8 mouse cellular contexts compared by ENCODE assay signal in the genomic region with DNA sequence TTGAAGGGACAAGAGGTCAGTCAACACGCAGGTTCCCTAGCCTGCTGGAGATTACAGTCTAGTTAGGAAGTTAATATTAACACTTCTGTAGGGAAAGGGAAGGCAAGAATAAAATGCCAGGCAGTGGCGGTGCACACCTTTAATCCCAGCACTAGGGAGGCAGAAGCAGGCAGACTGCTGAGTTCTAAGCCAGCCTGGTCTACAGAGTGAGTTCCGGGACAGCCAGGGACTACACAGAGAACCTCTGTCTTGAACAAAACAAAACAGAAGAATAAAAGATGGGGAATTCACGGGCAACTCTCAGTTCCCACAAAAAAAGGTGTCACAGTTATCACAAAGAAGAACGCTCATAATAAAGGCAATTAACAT. TPM values are rescaled to one million over a fixed set of nuclear protein-coding genes. Genes with fewer than 3 reads are reported as not detected.
DNase-seq lines count a peak whose midpoint lies in the region; ATAC-seq and TF ChIP-seq lines count a peak whose summit lies in the region.

No protein-coding gene starts in this region.

- no peaks in the 10 kb centered on the region for H3K9me3 ChIP-seq in lung, embryonic 15.5 days
- H3K9me3 ChIP-seq in embryonic facial prominence, embryonic 14.5 days (ENCODE audit: control insufficient read depth, low read length), result no peaks in the 10 kb centered on the region
- H3K9me3 ChIP-seq in limb, embryonic 10.5 days (replicated peaks), result no peaks in the 10 kb centered on the region

- no peak for ATAC-seq in lung, embryonic 15.5 days (ENCODE audit: borderline replicate concordance, extremely low read depth, low FRiP score, low TSS enrichment)
- ATAC-seq in embryonic facial prominence, embryonic 14.5 days (ENCODE audit: low read depth), result peak; percentile 30

- peak overlapping the region; percentile 91 for H3K27ac ChIP-seq in lung, embryonic 15.5 days
- peak overlapping the region; percentile 84 for H3K27ac ChIP-seq in embryonic facial prominence, embryonic 14.5 days (replicated peaks; ENCODE audit: low read depth, low read length)
- peak overlapping the region; percentile 98 for H3K27ac ChIP-seq in limb, embryonic 10.5 days
- no peak overlapping the region for H3K27ac ChIP-seq in olfactory bulb, adult 2 months (ENCODE audit: insufficient read depth, low read depth, low read length)

- 25% methylated on average over 5 of the region's 5 CpGs for WGBS in lung, embryonic 15.5 days
- 37% methylated on average over 5 of the region's 5 CpGs for WGBS in embryonic facial prominence, embryonic 14.5 days
- 49% methylated on average over 5 of the region's 5 CpGs for WGBS in limb, embryonic 10.5 days
- 13% methylated on average over 5 of the region's 5 CpGs for WGBS in olfactory bulb, adult 2 months

- DNase-seq in lung, postnatal 4 days, result no peak
- DNase-seq in embryonic facial prominence, embryonic 14.5 days (ENCODE audit: low spot score), result no peak
- no peak for DNase-seq in limb, embryonic 10.5 days (ENCODE audit: low spot score)
- no peak for DNase-seq in gastrocnemius, postnatal 4 days (ENCODE audit: low spot score in 2 of 2)
- DNase-seq in adrenal gland, postnatal 10 days, result no peak
- no peak for DNase-seq in cerebellum, postnatal 4 days (ENCODE audit: low spot score in 2 of 2)

- no peak for TF ChIP-seq CTCF in olfactory bulb, adult 2 months (IDR thresholded peaks at IDR 0.05; ENCODE audit: insufficient read depth, low read depth, low read length)

- H3K36me3 ChIP-seq in lung, embryonic 15.5 days, result peaks cover 4% of the 10 kb centered on the region; the same call in 1 of the 2 replicates
- 0 out of 2 replicates have a peak, but pooled peaks cover 4% of the 10 kb centered on the region for H3K36me3 ChIP-seq in embryonic facial prominence, embryonic 14.5 days (ENCODE audit: control insufficient read depth, insufficient read depth, low read length)
- peaks cover 14% of the 10 kb centered on the region for H3K36me3 ChIP-seq in limb, embryonic 10.5 days

- TF ChIP-seq POLR2A in olfactory bulb, adult 2 months (IDR thresholded peaks at IDR 0.05; ENCODE audit: insufficient read depth, low read depth, low read length), result no peak

- H3K4me3 ChIP-seq in lung, embryonic 15.5 days, result peak overlapping the region; percentile 82
- peak overlapping the region; percentile 95 for H3K4me3 ChIP-seq in embryonic facial prominence, embryonic 14.5 days (ENCODE audit: low read depth, low read length)
- H3K4me3 ChIP-seq in limb, embryonic 10.5 days, result peak overlapping the region; percentile 93
- H3K4me3 ChIP-seq in olfactory bulb, adult 2 months (ENCODE audit: insufficient read depth, low read depth, low read length), result peak overlapping the region; percentile 88

- H3K27me3 ChIP-seq in lung, embryonic 15.5 days, result no peaks in the 10 kb centered on the region
- H3K27me3 ChIP-seq in embryonic facial prominence, embryonic 14.5 days (replicated peaks; ENCODE audit: control insufficient read depth, insufficient read depth, low read length), result no peaks in the 10 kb centered on the region
- H3K27me3 ChIP-seq in limb, embryonic 10.5 days (ENCODE audit: low read depth, poor library complexity, severe bottlenecking), result no peaks in the 10 kb centered on the region

- peak overlapping the region; percentile 68 for H3K4me2 ChIP-seq in lung, embryonic 15.5 days
- peak overlapping the region; percentile 74 for H3K4me2 ChIP-seq in embryonic facial prominence, embryonic 14.5 days (ENCODE audit: low read depth, low read length)

- peak overlapping the region; percentile 94 for H3K9ac ChIP-seq in lung, embryonic 15.5 days
- peak overlapping the region; percentile 97 for H3K9ac ChIP-seq in embryonic facial prominence, embryonic 14.5 days (ENCODE audit: low read depth, low read length)

- 0 out of 2 replicates have a peak, but pooled peaks cover 10% of the 10 kb centered on the region for H3K4me1 ChIP-seq in lung, embryonic 15.5 days
- H3K4me1 ChIP-seq in embryonic facial prominence, embryonic 14.5 days (ENCODE audit: control insufficient read depth, insufficient read depth, low read length), result no peaks in the 10 kb centered on the region
- H3K4me1 ChIP-seq in limb, embryonic 10.5 days, result peaks cover 3% of the 10 kb centered on the region; the same call in 1 of the 2 replicates
- no peaks in the 10 kb centered on the region for H3K4me1 ChIP-seq in olfactory bulb, adult 2 months (ENCODE audit: control insufficient read depth, insufficient read depth, low read length)

RNA-seq across cellular contexts. Expression of gene Nedd1, which starts 0.4 kb away (rescaled TPM):
- 52.3 TPM in 2 replicates for polyA plus RNA-seq in lung, embryonic 15.5 days (2015; fragmentation: Nextera tagmentation; extraction: Ambion mirVana)
- 40.3 and 43.3 TPM in 2 replicates for polyA plus RNA-seq in embryonic facial prominence, embryonic 14.5 days (2014; fragmentation: Nextera tagmentation; extraction: Ambion mirVana)
- polyA plus RNA-seq in limb, embryonic 10.5 days (2016; fragmentation: Nextera tagmentation; extraction: Ambion mirVana), result 42.1 and 47.7 TPM in 2 replicates
- not detected in 2 replicates for polyA plus RNA-seq in olfactory bulb, adult 2 months (2012; ENCODE audit: insufficient read depth, insufficient read length, low replicate concordance, missing spikeins)
- total RNA-seq in gastrocnemius, postnatal 4 days (2021), result 10 to 100 TPM; 19.9 to 20.1 TPM
- 10 to 100 TPM; 19.8 to 21.2 TPM for total RNA-seq in adrenal gland, postnatal 10 days (2021)

Comparison
In these comparisons a context has a peak if more than half of its experiments do, and no peak if none do; other contexts are left out.
1. RNA of gene Nedd1, which starts 0.4 kb away (polyA plus RNA-seq): 52.3 TPM in lung, embryonic 15.5 days, 42.1 to 47.7 TPM in limb, embryonic 10.5 days and 40.3 to 43.3 TPM in embryonic facial prominence, embryonic 14.5 days; not detected in olfactory bulb, adult 2 months; every median in the first group is over 10 times any median in the second.
2. Peak in every context shown above with its lines, with median percentiles within 50 percentile points of each other: H3K4me3 ChIP-seq.